Mouse (Mus musculus) limb, embryonic 10.5 days (tissue): ENCODE measurements at regions not wholly inside any gene's neighbourhood (a gene's known extent, or its start where the extent isn't known, plus 50 kb on each side); places are given as distances from the start of the nearest gene placed in this dataset.

Source experiments
- DNase-seq: peaks from one replicate; pipeline ENCODE4 v3.0.0-alpha.2; 2017; ENCODE audit warnings: low spot score
- H3K27ac ChIP-seq: fragments of 300-500 bp; sonication (generic); 2 replicates; pipeline ENCODE4 v1.5.1; 2016; ENCODE audit warnings: mild to moderate bottlenecking
- H3K27me3 ChIP-seq: fragments of 300-500 bp; sonication (generic); 2 replicates; pipeline ENCODE4 v1.6.1; 2016; ENCODE audit warnings: low read depth, mild to moderate bottlenecking; ENCODE audit not compliant: poor library complexity, severe bottlenecking
- H3K36me3 ChIP-seq: fragments of 300-500 bp; sonication (generic); 2 replicates; pipeline ENCODE4 v1.6.1; 2016; ENCODE audit warnings: mild to moderate bottlenecking, moderate library complexity
- H3K4me1 ChIP-seq: fragments of 300-500 bp; sonication (generic); 2 replicates; pipeline ENCODE4 v1.6.1; 2016
- H3K4me3 ChIP-seq: fragments of 300-500 bp; sonication (generic); 2 replicates; pipeline ENCODE4 v1.5.1; 2016; ENCODE audit warnings: mild to moderate bottlenecking, moderate library complexity
- H3K9me3 ChIP-seq: fragments of 300-500 bp; sonication (generic); replicated peaks from 2 replicates; pipeline ENCODE4 v1.6.1; 2016; ENCODE audit warnings: mild to moderate bottlenecking
- WGBS: fragments of 180-500 bp; shearing (Covaris S2); methylation state at CpG from one replicate; pipeline ENCODE4 v1.1.7; 2016; 5-methylcytosine and 5-hydroxymethylcytosine counted together

DNA sequence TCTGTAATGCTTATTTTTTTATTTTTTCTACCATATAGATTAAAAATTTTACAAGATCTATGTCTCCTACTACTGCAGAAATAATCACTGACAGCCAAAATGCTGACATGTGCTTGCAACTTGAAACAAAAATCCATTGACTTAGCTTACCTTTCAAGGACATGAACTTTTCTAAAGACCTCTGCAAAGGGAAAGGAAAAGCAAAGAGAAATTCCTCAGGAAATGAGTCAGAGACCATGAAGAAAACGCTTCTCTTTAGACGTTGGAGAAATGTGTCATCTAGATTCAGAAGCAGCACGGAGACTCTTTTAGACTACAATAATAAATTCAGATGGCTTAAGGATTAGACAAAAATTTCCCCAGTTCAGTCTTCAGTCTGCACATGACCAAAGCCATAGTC is 2188.6 kb upstream of the Tenm3 start:
- DNase-seq: no peak
- WGBS: 74% methylated on average over 3 of the region's 3 CpGs
- H3K9me3 ChIP-seq: no peaks in the 10 kb centered on the region
- no peaks in the 10 kb centered on the region for H3K4me1 ChIP-seq
- H3K4me3 ChIP-seq: no peak overlapping the region
- no peak overlapping the region for H3K27ac ChIP-seq
- H3K27me3 ChIP-seq: no peaks in the 10 kb centered on the region
- H3K36me3 ChIP-seq: no peaks in the 10 kb centered on the region

DNA sequence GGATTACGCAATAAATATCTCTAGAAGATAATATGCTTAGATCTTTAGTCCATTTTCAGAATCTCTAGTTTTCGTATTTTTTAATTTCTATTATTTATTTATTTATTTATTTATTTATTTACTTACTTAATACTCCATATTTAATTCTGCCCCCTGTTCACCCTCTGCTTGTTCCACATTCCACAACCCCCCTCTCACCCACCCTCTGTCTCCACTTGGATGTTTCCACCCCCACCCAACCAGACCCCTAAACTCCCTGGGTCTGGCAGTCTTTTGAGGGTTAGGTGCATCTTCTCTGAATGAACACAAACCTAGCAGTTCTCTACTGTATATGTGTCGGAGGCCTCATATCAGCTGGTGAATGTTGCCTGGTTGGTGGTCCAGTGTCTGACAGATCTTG is 2166.8 kb upstream of the Tenm3 start:
- DNase-seq: no peak
- Histone ChIP-seq H3K27ac (no peak overlapping the region), H3K36me3 (no peaks in the 10 kb centered on the region), H3K27me3 (no peaks in the 10 kb centered on the region), H3K4me1 (no peaks in the 10 kb centered on the region), H3K9me3 (no peaks in the 10 kb centered on the region), H3K4me3 (no peak overlapping the region)
- WGBS: 93% methylated on average over 3 of the region's 3 CpGs

DNA sequence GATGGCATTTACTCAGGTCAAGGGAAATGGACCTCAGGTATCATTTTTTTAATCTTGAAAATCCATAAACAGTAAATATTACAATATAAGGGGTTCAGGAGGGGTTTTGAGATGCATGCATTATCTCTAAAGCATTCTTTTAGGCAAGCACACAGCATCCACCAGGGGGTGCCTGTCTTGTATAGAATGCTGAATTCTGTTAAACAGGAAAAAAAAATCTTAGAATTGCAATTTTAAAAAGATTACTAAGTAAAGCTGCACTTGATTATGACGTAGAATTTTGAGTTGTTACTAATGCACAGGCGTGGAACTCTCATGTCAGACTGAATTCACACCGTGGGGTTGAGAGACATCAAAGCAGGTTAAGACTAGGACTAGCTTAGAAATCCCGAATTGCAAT is 2123.6 kb upstream of the Tenm3 start:
- no peaks in the 10 kb centered on the region for H3K9me3 ChIP-seq
- H3K4me3 ChIP-seq: no peak overlapping the region
- H3K27me3 ChIP-seq: no peaks in the 10 kb centered on the region
- no peaks in the 10 kb centered on the region for H3K36me3 ChIP-seq
- no peak overlapping the region for H3K27ac ChIP-seq
- H3K4me1 ChIP-seq: no peaks in the 10 kb centered on the region
- WGBS: 60% methylated on average over 4 of the region's 4 CpGs
- DNase-seq: no peak

GRCm38 (mm10) chr8:50917540-50917939 is 2073.8 kb upstream of the Tenm3 start:
- no peaks in the 10 kb centered on the region for H3K36me3 ChIP-seq
- peaks cover 14% of the 10 kb centered on the region for H3K4me1 ChIP-seq
- H3K9me3 ChIP-seq: no peaks in the 10 kb centered on the region
- H3K27ac ChIP-seq: no peak overlapping the region
- WGBS: 30% methylated on average over 5 of the region's 5 CpGs
- peaks cover 49% of the 10 kb centered on the region for H3K27me3 ChIP-seq
- no peak for DNase-seq
- no peak overlapping the region for H3K4me3 ChIP-seq

DNA sequence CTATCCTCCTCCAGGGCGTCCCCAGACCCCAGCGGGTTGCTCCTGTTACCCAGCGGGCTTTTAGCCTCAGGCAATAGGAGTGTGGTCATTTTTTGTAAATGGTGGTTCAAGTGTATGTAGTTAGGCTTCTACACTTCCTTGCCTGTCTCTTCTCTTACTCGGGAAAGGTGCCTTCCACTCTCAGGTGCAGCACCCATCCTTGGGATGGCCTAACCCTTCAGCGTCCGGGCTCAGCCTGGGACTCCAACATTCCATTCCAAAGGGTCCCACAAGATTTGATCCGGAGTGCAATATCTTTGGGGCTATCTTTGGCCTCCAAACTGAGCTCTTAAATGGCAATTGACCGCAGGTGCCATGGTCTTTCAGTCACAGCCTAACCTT is 2073.0 kb upstream of the Tenm3 start:
- H3K4me3 ChIP-seq: peak overlapping the region; percentile 71
- H3K9me3 ChIP-seq: no peaks in the 10 kb centered on the region
- no peak overlapping the region for H3K27ac ChIP-seq
- peaks cover 49% of the 10 kb centered on the region for H3K27me3 ChIP-seq
- WGBS: 2% methylated on average over 8 of the region's 8 CpGs
- H3K4me1 ChIP-seq: peaks cover 14% of the 10 kb centered on the region
- no peaks in the 10 kb centered on the region for H3K36me3 ChIP-seq
- no peak for DNase-seq

GRCm38 (mm10) chr8:50915876-50916732 is 2072.4 kb upstream of the Tenm3 start:
- Histone ChIP-seq H3K27ac (0 out of 2 replicates have a peak overlapping the region, but pooled peaks have one; percentile 36), H3K4me1 (peaks cover 14% of the 10 kb centered on the region), H3K4me3 (peak overlapping the region; percentile 71), H3K9me3 (no peaks in the 10 kb centered on the region), H3K27me3 (peaks cover 49% of the 10 kb centered on the region), H3K36me3 (no peaks in the 10 kb centered on the region)
- peak; percentile 66 for DNase-seq
- WGBS: under 1% methylated on average over 56 of the region's 56 CpGs

GRCm38 (mm10) chr8:50915259-50915875 is 2071.6 kb upstream of the Tenm3 start:
- no peak overlapping the region for H3K27ac ChIP-seq
- no peaks in the 10 kb centered on the region for H3K36me3 ChIP-seq
- WGBS: under 1% methylated on average over 22 of the region's 22 CpGs
- H3K9me3 ChIP-seq: no peaks in the 10 kb centered on the region
- peaks cover 14% of the 10 kb centered on the region for H3K4me1 ChIP-seq
- peaks cover 49% of the 10 kb centered on the region for H3K27me3 ChIP-seq
- peak overlapping the region; percentile 71 for H3K4me3 ChIP-seq
- peak; percentile 57 for DNase-seq

DNA sequence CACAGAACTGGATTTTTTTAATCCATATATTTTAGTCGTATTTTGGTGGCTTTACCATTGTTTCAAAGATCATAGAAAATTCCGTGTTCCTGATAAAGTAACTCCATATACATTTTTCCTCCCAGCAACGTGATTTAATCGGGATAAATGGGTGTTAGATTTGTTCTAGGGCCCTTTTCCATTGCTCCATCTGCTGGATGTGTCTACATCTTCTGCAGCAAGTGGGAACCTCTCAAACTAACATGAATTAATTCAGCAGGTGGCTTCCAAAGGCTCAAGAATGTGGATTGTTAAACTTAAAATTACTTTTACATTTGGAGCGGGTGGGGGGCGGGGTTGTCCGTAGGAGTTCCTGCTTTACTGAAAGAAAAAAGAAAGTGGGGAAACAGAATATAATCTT is 2070.9 kb upstream of the Tenm3 start:
- Histone ChIP-seq H3K27me3 (peaks cover 48% of the 10 kb centered on the region), H3K36me3 (no peaks in the 10 kb centered on the region), H3K4me1 (peaks cover 14% of the 10 kb centered on the region), H3K4me3 (peak overlapping the region; percentile 71; the same call in 1 of the 2 replicates), H3K27ac (no peak overlapping the region), H3K9me3 (no peaks in the 10 kb centered on the region)
- WGBS: 24% methylated on average over 7 of the region's 7 CpGs
- no peak for DNase-seq

- Histone ChIP-seq H3K4me3 (no peak overlapping the region), H3K27me3 (no peaks in the 10 kb centered on the region), H3K9me3 (no peaks in the 10 kb centered on the region), H3K36me3 (no peaks in the 10 kb centered on the region), H3K27ac (no peak overlapping the region), H3K4me1 (no peaks in the 10 kb centered on the region)
- DNase-seq: no peak
- WGBS: 83% methylated on average over 5 of the region's 5 CpGs
Observed at GRCm38 (mm10) chr8:50878198-50878597, 2034.4 kb upstream of the Tenm3 start.
